Mouse (Mus musculus) yolk sac, embryonic 10.5 days (tissue): Measurements from ENCODE around the gene Glul.
"Not testable (repeated sequence)": the region's sequence is repeated elsewhere in the genome, so short reads cannot be mapped to it uniquely, and the experiment has no call there.

Experiments used
- DNase-seq: peaks from one replicate; pipeline ENCODE4 v3.0.0-alpha.2; 2017; ENCODE audit warnings: low spot score

Glul gene

DNA sequence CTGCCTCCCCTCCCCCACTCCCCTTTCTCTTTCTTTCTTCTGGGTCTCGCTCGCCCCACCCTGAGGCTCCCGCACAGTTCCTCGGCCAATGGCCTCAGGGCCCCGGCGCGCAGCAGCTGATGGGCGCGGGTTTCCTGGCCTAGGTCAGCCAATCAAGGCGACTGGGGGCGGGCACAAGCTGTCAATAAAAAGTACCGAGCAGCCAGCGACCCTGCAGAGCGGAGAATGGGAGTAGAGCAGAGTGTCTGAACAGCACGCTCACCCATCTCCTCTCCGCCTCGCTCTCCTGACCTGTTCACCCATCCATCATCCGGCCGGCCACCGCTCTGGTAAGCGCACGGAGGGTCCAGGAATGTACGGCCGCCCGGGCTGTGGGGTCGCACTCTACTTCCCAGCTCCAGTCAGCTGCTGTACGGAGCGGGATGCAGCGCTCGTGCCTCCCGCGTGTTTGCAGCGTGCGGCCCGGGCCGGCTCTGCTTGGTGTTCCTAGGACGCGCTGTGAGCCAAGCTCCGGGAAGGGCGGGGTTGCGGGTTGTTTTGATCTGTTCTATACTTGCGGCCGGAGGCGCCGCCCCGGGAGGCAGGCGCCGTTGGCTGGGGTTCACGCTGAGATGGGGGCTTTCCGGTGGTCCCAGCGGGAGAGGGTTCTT, at the start of gene Glul, which contains the start of gene Teddm2:
Gene Glul, plus strand, starts transcription at position 214 of the 650 bp plus-strand sequence.
Gene Teddm2, minus strand, starts transcription at position 498 of the 650 bp plus-strand sequence.
- DNase-seq: peak; percentile 99

DNA sequence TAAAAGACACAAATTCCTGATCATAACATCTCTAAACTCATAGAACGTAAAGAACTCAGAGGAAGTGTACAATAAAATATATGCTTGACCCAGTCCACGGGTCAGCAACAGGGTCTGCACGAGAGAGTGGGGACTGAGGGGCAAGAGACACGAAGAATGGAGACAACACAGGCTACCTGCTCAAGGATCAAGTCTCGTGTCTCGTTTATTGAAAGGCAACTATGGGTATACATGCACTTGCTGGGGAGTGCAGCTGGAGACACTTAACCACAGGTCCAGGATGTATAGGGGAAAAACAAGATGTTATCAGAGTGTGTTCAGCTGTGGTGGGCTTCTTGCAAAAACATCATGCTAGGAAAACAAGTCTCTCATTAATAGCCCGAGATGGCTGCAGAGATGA, 47.0 kb upstream of the Glul start:
- not testable (repeated sequence) for DNase-seq

DNA sequence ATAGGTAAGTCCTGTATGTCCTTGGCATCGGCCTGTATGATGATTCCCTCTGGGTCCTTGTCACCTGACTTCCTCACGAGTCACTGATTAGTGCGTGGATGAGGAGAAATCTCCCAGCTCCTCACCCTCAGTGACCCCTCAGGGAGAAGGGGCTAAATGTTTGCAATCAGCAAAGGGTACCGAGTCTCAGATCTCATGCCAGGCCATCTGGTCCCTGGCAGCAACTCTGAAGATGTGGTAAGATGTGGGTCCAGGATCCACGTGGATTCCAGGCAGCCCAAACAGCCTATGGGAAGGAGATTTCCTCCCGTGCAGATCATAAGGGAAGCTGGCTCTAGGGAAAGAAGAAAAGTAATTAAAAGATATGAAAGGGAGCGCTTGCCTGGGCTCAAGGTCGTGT, 43.8 kb upstream of the Glul start:
- DNase-seq: no peak

DNA sequence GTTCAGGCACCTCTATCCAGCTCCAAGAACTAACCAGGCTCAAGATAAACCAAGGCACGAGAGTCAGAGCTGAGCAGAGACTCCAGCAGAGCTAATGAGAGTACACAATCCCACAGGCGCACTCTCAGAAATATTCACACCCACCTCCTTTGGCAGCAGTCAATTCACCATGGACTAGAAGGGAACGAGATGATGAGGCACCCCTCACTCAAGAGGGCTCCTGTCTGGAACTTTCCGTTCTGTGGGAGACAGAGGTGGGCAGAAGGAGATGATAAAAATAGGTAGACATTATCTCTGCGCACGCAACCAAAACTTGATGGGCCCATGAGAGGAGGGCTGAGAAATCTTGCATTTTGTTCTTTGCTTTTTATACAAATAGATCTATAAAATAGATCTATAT, 25.7 kb upstream of the Glul start, which contains the start of gene Teddm1b:
Gene Teddm1b, plus strand, starts transcription at position 301 of the 400 bp plus-strand sequence.
- no peak for DNase-seq

DNA sequence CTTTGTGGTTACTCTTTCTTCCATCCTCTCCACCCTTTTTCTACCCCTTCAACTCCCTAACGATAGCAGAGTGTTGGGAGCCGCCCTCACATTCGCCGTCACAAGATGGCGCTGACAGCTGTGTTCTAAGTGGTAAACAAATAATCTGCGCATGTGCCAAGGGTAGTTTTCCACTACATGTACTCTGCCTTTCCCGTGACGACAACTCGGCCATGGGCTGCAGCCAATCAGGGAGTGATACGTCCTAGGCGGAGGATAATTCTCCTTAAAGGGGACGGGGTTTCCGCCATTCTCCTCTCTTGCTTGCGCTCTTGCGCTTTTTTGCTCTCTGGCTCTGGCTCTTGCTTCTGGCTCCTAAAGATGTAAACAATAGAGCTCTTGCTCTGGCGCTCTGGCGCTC, 19.4 kb upstream of the Glul start:
- DNase-seq: not testable (repeated sequence)

DNA sequence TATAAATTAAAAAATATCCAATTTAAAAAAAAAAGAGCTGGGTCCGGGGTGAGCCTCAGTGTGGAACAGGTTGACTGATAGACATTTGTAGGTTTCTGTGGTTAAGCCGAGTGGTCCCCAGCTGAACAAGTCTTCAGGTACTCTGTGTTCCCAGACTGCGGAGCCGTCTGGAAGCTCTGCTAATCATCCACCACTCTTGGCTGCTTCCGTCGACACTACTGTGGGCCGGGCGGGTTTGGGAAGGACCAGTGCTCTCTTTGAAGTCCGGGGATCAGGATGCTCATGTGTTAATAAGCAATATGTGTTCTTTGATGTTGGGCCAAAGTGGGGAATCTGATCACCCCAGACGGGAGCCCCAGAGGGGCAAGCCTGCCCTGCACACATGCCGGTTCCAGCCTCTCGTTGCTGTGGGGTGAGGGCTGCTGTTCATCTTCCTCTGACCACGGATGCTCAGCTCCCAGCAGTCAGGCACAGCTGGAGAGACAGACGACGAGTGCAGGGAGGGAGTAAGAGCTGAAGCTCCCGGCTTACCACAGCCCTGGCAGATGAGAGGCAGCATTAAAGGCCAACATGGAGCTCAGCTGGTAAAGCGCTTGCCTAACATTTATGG, 13.6 kb upstream of the Glul start:
- DNase-seq: no peak

DNA sequence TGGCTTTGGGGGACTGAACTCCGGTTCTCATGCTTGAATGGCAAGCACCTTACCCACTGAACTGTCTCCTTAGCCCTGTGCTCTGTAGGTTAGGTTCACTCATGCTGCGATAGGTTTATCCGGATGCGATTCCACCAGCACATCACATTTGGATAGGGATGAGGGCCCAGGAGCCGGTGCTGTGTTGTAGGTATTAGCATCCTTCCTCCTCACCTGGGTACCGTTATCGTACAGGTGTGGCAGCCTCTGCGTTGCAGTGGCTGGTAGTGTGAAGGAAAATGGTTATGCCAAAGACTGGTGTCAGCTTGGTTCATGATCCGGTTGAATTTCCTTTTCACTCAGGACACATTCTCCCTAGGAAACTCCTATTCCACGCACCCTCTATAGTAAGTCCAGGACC, 9.6 kb upstream of the Glul start:
- no peak for DNase-seq

DNA sequence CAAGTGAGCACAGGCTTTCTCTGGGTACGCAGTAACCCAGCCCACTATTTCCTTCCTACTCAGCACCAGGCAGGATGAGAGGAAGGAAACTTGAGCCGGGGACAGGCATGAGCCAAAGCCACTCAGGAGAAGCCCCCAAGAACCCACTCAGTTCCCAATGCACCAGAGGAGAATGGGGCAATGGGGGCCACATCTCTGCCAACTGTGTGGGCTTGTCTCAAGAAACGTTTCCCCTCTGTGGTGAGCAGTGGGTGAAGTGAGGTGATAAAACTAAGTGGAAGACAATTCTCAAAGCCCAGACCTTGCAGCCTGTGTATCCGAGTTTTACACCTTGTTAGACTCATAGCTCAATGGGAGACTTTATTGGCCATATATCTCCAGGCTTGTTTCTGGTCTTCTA, 8.3 kb upstream of the Glul start, which contains the start of gene Teddm1a:
Gene Teddm1a, plus strand, starts transcription at position 301 of the 400 bp plus-strand sequence.
- DNase-seq: no peak

DNA sequence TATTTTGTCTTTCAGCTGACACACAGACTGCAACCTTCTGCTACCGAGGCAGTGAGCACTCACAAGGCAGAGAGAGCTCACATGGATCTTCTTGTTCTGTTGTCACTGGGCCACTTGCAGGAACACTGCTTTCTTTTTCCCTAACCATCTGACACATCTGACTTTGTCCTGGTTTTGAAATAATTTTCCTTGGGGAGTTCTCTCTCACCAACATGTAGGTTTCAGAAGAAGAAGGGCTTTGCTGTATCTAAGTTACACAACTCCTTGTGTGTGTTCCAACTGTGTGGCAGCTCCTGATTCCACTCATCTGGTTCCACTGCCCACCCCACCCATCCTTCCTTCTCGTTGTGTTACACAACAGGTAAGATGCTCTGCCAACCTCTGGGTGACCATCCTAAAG, 6.0 kb upstream of the Glul start:
- DNase-seq: no peak

DNA sequence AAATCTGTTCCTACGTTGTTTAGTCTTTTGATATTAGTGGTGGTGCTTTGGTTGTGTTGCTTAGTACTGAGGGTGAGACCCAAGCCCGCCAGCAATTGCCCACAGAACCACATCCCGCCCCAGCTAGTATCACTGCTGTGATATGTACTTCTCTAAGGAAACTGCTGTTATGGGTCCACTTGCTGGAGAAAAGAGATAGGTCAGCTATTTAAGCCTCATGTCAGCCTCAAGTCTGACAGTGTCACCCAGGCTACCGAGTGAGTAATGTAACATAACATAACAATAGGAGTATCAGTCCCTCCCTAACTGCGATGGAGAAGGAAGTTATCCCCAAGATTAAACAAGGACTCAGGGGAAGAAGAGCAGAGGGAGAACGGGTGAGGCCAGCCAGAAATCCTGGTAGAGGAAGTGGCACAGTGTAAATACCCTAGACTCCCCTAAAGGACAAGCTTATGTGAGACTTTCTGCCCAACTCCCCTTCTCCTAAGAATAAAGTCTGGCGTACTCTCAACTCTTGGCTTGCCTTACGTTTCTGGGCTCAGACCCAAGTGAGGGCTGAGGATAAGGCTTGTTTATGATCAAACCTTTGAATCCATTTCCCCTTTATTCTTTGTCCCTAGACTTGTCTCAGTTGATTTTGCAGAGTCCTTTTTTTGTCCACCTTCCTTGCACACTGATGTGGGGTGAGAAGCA, 5.4 kb upstream of the Glul start:
- DNase-seq: no peak

DNA sequence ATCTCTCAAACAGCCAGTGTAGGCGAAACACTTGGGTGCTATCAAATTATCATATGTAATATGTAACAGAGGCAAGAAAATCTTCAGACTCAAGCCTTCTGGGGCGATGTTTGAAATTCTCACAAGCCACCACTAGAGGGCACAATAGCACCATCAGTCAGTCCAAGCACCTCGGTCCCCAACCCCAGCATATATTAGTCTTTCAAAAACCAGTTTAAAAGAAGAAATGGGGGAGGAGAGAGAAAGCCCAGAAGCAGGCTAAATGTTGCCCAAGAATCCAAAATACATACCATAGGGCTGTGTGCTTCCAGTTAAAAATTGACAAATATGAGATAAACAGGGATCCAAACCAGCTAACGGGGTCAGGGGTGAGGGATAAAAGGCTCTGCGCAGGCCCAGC, 4.8 kb upstream of the Glul start:
- DNase-seq: peak; percentile 77

DNA sequence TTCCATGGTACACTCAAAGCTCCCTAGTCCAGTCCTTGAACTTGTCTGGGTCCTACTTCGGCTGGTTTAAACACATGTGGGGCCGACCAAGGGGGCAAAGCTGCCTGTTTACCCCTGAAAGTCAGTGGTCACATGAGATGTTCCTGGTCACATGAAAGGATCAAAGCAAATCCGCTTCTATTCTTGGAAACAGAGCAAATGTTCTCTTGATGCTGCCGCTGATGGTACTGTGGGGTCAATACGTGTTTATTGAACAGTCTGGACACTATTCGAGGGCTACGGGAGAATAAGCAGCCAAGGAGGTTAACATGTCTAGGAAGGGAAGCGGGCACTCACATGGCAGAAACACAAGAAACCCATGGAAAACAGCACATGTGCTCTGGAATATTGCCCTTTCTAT, 2.5 kb upstream of the Glul start:
- DNase-seq: peak; percentile 10

DNA sequence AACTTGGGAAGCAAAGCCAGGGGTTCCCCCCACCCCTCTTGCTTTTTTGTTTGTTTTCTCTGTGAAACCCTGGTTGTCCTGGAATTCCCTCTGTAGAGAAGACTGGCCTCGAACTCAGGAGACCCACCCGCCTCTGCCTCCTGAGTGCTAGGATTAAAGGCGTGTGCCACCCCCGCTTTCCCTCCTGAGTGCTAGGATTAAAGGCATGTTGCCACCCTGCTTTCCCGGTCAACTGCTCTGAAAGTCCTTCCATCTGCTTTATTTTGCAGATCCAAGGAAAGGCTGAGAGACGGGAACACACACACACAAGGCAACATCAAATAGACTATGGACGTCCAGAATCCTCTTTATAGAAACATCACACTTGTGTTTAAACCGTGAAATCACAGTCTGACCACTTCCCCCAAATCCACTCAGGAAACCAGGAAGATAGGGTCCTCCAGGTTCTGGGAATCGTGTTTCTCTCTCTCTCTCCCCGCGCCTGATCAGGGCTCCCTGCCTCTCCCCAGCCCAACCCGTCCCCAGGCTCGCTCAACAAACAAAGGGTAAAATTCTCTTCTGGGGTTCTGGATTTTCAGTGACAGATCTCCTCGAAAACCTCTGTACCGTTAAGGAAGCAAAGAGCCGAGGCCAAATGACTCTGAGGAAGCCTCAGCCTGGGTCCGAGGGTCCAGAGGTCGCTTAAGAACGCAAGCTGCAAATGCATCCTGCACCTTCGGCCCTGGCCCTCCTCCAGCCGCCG, 584 bp upstream of the Glul start:
- no peak for DNase-seq

DNA sequence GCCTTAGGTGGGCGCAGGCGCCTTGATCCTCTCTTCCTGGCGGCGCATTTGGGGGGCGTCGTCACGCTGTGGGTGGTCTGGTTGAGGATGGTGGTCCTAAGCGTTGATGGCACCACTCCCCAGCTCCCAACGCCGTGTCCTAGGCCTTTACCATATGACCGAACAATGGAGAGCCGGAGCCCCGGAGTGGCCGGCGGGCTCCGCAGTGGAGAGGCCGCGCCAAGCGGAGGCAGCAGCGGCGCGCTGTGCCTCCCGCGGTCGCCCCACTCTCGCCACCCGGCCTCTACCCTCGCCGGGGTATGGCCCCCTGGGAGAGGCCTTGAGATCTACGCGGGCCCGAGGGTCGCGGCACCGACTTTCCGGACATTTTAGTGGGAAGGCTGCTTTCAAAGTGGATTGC, 637 bp downstream of the Glul start:
- DNase-seq: no peak

DNA sequence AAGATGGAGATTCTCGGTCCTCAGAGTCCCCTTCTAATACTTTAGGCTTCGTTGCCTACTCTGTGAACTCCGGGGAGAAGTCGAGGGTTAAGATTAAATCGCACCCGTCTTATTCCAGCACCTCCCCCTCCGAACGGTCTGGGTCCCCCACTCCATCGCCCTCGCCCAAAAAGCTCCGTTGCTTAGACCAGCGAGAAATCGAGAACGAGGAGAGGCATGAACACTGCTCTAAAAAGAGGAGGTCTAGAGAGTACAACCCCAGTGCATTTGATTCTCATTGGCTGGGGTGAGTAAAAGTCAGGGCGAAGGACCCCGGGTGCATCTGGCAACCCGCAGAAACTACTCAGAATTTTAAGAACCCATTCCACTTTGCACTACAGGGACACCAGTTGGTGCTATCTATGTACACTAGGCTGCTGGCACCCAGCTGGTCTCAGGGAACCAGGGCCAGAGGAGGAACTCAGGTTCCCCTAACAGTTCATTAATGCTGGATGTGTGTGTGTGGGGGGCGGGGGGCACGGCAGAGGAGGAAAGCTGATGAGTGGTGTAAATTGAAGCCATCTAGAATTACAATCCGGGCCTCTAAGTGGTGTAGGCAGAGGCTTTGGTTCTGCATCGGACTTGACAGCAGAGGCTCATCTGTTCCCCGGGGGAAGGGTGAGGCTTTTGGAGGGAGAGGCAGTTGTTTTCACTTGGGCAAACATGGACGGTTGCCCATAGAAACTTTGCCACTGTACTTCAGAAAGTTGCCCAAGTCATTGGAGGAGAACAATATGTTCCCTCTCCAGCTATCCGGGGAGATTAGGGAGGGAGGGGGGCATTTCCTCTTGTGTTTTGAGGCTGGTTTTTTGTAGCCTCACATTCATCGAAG, 1.4 kb downstream of the Glul start:
- no peak for DNase-seq

DNA sequence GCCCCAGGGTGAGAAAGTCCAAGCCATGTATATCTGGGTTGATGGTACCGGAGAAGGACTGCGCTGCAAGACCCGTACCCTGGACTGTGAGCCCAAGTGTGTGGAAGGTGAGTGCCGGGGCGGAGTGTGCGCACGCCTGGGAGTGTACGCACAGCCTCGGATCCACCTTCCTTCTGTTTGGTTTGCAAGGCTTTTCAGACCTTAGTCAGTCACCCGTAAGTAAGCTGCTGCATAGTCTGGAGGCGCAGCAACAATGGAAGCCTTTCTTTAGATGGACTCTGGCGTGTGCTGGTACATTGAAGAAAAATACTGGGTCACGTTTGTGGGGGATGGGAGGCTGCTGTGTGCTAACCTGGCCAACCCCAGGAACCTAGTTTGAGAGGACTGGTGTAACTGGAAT, 3.3 kb downstream of the Glul start:
- no peak for DNase-seq

DNA sequence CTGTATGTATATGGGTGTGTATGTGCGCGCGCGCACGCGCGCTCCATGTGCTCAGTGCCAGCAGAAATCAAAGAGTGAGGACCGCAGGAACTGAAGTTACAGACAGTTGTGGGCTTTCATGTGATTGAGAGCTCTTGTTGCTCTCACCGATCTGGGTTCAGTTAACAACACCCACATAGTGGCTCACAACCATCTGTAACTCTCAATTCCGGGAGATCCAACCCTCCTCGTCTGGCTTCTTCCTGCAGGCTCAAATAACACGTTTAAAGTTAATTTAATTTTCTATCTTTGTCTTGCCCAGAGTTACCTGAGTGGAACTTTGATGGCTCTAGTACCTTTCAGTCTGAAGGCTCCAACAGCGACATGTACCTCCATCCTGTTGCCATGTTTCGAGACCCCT, 4.5 kb downstream of the Glul start:
- no peak for DNase-seq

DNA sequence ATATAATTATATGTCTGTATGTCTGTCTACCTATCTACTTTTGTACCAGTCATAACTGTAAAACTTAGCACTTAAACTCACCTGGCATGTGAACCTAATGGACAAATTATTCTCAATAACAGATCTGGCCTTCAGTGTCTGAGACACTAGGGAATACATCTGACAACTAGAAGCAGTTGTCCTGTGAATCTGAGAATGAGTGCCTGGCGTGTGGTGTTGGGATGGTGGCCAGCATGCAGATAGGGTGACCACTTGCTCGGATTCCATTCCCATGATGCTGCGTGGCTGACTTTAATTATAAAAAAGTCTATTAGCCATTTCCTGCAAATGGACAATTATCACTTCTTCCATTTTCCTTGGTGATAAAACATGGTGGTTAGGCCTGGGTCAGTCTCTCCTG, 6.1 kb downstream of the Glul start:
- no peak for DNase-seq

DNA sequence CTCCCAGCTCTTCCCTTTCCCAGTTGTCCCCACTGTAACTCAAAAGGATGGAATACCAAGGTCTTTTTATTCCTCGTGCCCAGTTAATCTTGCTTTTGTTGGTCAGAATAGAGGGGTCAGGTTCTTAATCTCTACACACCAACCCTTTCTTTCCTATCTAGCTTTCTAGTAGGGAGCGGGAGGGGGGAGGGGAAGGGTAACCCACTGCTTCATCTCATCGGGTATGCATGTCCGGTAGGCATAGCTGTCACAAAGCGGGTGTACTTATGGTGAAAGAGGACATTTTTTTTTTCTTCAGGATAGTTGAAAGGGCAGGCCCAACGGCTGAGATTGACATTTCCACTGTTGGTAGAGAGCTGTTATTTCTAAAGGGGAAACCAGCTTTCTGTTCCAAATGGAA, 8.5 kb downstream of the Glul start:
- no peak for DNase-seq

DNA sequence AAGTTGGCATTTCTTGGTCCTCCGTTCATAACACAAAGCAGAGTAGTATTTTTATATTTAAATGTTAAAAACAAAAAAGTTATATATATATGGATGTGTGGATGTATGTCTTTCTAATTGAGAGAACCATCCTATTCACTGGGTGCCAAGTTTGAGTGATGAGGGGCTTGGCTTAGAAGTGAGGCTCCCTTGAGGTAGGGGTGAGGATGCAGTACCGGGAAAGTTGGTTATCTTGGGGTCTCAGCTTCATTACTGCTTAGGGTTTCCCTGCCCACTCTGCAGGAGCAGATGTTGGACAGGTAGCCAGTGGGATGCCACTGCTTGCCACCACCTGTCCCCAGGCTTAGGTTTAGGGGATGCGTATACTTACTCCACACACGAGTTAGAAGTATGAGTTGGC, 9.0 kb downstream of the Glul start:
- no peak for DNase-seq

DNA sequence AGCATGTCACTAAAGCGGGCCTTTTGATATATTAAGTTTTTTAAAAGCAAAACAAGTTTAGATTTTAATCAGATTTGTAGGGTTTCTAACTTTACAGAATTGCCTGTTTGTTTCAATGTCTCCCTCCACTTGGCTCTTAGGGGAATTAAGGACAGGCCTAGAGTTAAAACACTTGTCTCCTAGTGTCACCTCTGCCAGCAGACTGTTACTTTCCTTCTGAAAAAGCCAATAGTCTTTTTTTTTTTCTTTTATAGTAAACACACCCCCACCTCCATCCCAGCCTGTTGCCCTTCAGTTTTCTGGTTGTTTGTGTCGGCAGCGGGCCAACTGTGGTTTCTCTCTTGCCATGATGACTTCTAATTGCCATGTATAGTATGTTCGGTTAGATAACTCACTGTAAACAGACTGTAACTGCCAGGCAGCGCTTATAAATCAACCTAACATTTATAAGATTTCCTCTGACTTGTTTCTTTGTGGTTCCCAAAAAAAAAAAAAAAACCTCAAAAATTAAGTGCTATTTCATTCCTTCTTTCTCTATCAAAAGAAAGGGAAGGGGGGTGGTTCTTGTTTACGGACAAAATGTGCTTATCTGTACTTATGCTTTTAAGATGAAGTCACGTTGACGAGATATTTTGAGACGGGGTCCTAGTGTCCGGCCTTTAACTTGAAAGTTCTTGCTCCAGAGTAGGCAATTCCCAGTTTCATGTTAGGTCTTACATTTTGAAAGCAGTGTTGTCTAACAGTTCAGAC, 9.6 kb downstream of the Glul start:
- DNase-seq: no peak
